Mouse (Mus musculus): ENCODE measurements around the gene AU040320. TPM values are rescaled to one million over a fixed set of nuclear protein-coding genes. Genes with fewer than 3 reads are reported as not detected.

The AU040320 gene
- total RNA-seq, 4 experiments from 2014 or later, result 28.2 to 37.7 (median 33.6) TPM

DNA sequence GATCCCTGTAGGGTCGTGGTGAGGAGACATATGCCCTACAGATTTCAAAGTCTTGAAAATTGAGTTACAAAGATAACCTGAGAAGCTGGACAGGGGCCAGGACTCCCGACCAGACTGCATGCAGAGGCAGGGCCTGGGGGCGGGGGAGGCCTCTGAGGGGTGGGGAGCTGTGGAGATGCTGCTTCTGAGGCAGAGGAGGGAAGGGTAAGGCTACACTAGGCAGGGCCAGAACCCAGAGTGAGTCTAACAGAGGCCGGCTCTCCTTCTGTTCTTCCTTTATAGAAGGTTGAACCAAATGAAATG lies 97.4 kb downstream of the AU040320 start:
- no peak for DNase-seq (ENCODE audit: low spot score in 2 of 2)

DNA sequence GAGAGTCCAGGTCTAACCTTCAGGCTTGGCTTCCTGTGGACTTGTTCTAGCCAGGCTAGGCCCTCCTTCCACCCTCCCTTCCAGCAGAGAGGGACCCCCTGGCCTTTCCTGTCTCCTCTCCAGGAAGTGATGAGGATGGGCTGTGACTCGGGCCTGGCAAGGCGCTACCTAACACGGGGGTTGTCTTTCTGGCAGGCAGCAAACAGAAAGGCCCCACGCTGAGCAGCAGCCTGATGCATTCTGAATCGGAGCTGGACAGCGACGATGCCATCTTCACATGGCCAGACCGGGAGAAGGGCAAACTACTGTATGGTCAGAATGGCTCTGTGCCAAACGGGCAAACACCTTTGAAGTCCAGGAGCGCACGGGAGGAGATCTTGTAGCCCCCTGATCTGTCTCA lies 99.6 kb downstream of the AU040320 start:
- no peak for DNase-seq (ENCODE audit: low spot score in 2 of 2)

- DNase-seq (ENCODE audit: low spot score in 2 of 2), result no peak
These were observed 107.1 kb downstream of the AU040320 start for GRCm38 (mm10) chr4:126860268-126860986.

GRCm38 (mm10) chr4:126861514-126862266 lies 108.3 kb downstream of the AU040320 start:
- DNase-seq (ENCODE audit: low spot score in 2 of 2), result no peak

GRCm38 (mm10) chr4:126868699-126869098 lies 115.4 kb downstream of the AU040320 start:
- DNase-seq (ENCODE audit: low spot score in 2 of 2), result no peak

GRCm38 (mm10) chr4:126872717-126873116 lies 119.4 kb downstream of the AU040320 start:
- DNase-seq (ENCODE audit: low spot score in 2 of 2), result no peak

DNA sequence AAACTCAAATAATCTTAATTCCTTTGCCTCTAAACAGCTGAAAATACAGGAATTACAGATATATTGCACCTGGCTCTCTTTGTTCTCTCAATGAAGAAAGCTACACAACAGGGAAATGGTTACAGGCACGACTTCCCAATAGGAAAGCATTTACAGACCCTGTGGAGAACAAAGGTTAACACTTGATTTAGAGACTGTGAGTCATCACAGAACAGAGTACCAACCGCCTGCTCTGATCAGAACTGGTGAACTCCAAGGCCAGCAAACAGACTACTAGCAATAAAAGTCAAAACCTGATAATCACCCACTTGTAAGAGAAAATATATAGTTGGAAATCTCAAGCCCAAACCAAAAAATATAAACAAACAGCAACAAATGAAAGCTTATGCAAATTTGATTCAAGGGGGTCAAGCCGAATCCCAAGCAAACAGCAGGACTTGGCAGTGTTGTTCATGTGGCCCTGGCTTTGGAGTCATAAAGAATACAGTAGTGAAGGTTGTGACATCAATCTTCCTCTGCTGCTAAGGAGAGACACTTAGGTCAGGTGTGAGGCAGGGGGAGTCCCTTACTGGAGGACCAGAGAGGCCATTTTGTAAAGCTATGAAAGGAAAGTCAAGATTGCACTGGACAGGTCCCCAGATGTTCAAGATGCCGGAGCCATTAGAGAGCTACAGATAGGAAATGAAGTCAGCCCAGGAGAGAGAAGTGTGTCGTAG lies 126.4 kb downstream of the AU040320 start:
- no peak for DNase-seq (ENCODE audit: low spot score in 2 of 2)

- no peak for DNase-seq (ENCODE audit: low spot score in 2 of 2)
These were observed 130.3 kb downstream of the AU040320 start for GRCm38 (mm10) chr4:126883602-126884001.

- DNase-seq (ENCODE audit: low spot score in 2 of 2), result no peak
These were observed 132.6 kb downstream of the AU040320 start for GRCm38 (mm10) chr4:126885953-126886352.

DNA sequence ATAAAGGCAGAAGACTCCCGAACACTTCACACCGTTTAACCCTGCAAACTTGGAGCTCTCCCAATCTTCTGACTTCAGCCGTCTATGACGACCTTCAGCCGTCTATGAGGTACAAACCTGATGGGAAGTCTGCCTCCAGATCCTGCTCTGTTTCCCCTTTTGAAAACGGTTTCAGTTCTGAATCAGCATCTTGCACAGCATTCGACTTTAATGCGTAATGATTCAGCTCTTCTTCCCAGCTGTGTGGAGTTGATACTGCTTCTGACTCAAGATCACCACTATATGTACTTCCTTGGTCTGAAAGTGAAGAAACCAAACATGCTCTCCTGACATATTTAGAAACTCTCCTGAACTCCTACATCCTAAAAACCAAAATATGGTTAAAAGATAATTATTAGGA lies 136.5 kb downstream of the AU040320 start:
- no peak for DNase-seq (ENCODE audit: low spot score in 2 of 2)

Other genes with a start within 250 kb of the AU040320 start
- 1 to 10 TPM; 4.8 to 6.6 (median 5.5) TPM for gene Ago4, start 220.1 kb upstream of the AU040320 start, total RNA-seq (2022)
- under 1 TPM in 1 of 4 experiments, not detected in 3; 0.10 TPM for gene Clspn, start 196.6 kb upstream of the AU040320 start, total RNA-seq (2022)
- 10 to 100 TPM; 23.3 to 32.6 (median 27.5) TPM for gene 5730409E04Rik, start 143.7 kb upstream of the AU040320 start, total RNA-seq (2022)
- 10 to 100 TPM; 71.8 to 91.6 (median 87.9) TPM for gene Psmb2, start 75.9 kb upstream of the AU040320 start, total RNA-seq (2022)
- not detected for gene Tfap2e, start 17.3 kb upstream of the AU040320 start, total RNA-seq (2022)
- gene Ncdn, start 106 bp upstream of the AU040320 start, total RNA-seq (2022), result 10 to 100 TPM; 13.8 to 15.2 (median 14.6) TPM
- gene Zmym4, start 214.6 kb downstream of the AU040320 start, total RNA-seq (2022), result 10 to 100 TPM; 14.4 to 22.6 (median 17.8) TPM